Mouse (Mus musculus): ENCODE results near the gene Igsf6.

Gene Igsf6

GRCm38 (mm10) chr7:121074281-121074680, at the start of gene Igsf6:
Gene Igsf6 (minus strand): TSS chr7:121074572.
- DNase-seq: peak; percentile 40

GRCm38 (mm10) chr7:121120143-121120818, 45.9 kb upstream of the Igsf6 start:
- peak; percentile 51 for DNase-seq

- DNase-seq: no peak
Observed at GRCm38 (mm10) chr7:121111762-121112161, 37.4 kb upstream of the Igsf6 start.

- no peak for DNase-seq
Observed at GRCm38 (mm10) chr7:121111321-121111720, 36.9 kb upstream of the Igsf6 start.

GRCm38 (mm10) chr7:121107851-121108250, 33.5 kb upstream of the Igsf6 start:
- DNase-seq: peak; percentile 49

GRCm38 (mm10) chr7:121098614-121099389, 24.4 kb upstream of the Igsf6 start:
- DNase-seq: no peak

- DNase-seq: no peak
Observed at GRCm38 (mm10) chr7:121093026-121093425, 18.7 kb upstream of the Igsf6 start.

- no peak for DNase-seq
Observed at GRCm38 (mm10) chr7:121090748-121091147, 16.4 kb upstream of the Igsf6 start.

GRCm38 (mm10) chr7:121088745-121089144, 14.4 kb upstream of the Igsf6 start:
- DNase-seq: no peak

- no peak for DNase-seq
Observed at GRCm38 (mm10) chr7:121085500-121085899, 11.1 kb upstream of the Igsf6 start.

GRCm38 (mm10) chr7:121084840-121085453, 10.6 kb upstream of the Igsf6 start:
- DNase-seq: no peak

- no peak for DNase-seq
Observed at GRCm38 (mm10) chr7:121082949-121083513, 8.7 kb upstream of the Igsf6 start.

GRCm38 (mm10) chr7:121081816-121082215, 7.4 kb upstream of the Igsf6 start:
- no peak for DNase-seq

- no peak for DNase-seq
Observed at GRCm38 (mm10) chr7:121081350-121081749, 7.0 kb upstream of the Igsf6 start, which contains the start of gene Otoa. Gene Otoa (plus strand): TSS chr7:121081650.

GRCm38 (mm10) chr7:121077829-121078228, 3.5 kb upstream of the Igsf6 start:
- DNase-seq: peak; percentile 42

GRCm38 (mm10) chr7:121077311-121077710, 2.9 kb upstream of the Igsf6 start:
- DNase-seq: no peak

- DNase-seq: no peak
Observed at GRCm38 (mm10) chr7:121075416-121075815, 1.0 kb upstream of the Igsf6 start.

- DNase-seq: no peak
Observed at GRCm38 (mm10) chr7:121074801-121075400, 529 bp upstream of the Igsf6 start.

GRCm38 (mm10) chr7:121072506-121072905, 1.9 kb downstream of the Igsf6 start:
- no peak for DNase-seq

GRCm38 (mm10) chr7:121071276-121071675, 3.1 kb downstream of the Igsf6 start:
- no peak for DNase-seq

GRCm38 (mm10) chr7:121064309-121064708, 10.1 kb downstream of the Igsf6 start:
- DNase-seq: no peak

- no peak for DNase-seq
Observed at GRCm38 (mm10) chr7:121059477-121060218, 14.7 kb downstream of the Igsf6 start.

All from kidney, adult 11 months (tissue).